Mouse (Mus musculus): ENCODE data around the gene Olfr32. TPM values are rescaled to one million over a fixed set of nuclear protein-coding genes. Genes with fewer than 3 reads are reported as not detected.

Gene Olfr32
- not detected in 2 replicates for polyA plus RNA-seq (2012; rRNA removed)

GRCm38 (mm10) chr2:90142196-90142595, at the start of gene Olfr32:
TSS of gene Olfr32 (minus strand) at chr2:90142296.

DNA sequence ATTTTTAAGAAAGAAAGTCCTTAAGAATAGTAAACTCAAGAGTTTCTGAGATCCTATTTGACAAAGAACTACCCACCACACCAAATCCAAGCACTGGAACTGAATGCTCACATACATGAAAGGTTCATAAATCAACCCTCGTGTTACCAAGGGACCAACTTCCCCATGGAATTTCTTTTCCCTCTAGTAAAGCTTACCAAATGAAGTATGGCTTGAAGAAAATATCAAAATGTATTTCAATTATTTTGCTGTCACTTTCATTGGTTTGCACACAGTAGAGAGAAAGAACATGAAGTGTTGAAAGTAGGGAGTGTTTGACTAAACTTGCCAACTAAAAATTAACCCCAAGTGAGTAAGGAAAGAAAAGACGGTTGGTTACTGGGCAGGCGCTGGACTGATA, 10.9 kb upstream of the Olfr32 start, which contains the start of gene Olfr1270:
Gene Olfr1270, minus strand, starts transcription at position 101 of the 400 bp plus-strand sequence.

GRCm38 (mm10) chr2:90121312-90121711, 20.8 kb downstream of the Olfr32 start, which contains the start of gene Olfr1269:
TSS of gene Olfr1269 (minus strand) at chr2:90121412.

Other genes starting within 250 kb of the Olfr32 start
- gene Olfr1258, start 215.0 kb downstream of the Olfr32 start, polyA plus RNA-seq (2012; rRNA removed): not detected in 2 replicates
- gene Olfr1259, start 193.6 kb downstream of the Olfr32 start, polyA plus RNA-seq (2012; rRNA removed): not detected in 2 replicates
- gene Olfr1260, start 168.0 kb downstream of the Olfr32 start, polyA plus RNA-seq (2012; rRNA removed): not detected in 2 replicates
- gene Olfr1261, start 151.1 kb downstream of the Olfr32 start, polyA plus RNA-seq (2012; rRNA removed): not detected in 2 replicates
- not detected in 2 replicates for gene Olfr1262, start 142.2 kb downstream of the Olfr32 start, polyA plus RNA-seq (2012; rRNA removed)
- gene Olfr1263, start 130.2 kb downstream of the Olfr32 start, polyA plus RNA-seq (2012; rRNA removed): not detected in 2 replicates
- not detected in 2 replicates for gene Olfr1264, start 116.7 kb downstream of the Olfr32 start, polyA plus RNA-seq (2012; rRNA removed)
- not detected in 2 replicates for gene Olfr1265, start 107.0 kb downstream of the Olfr32 start, polyA plus RNA-seq (2012; rRNA removed)
- not detected in 2 replicates for gene Olfr140, start 78.7 kb downstream of the Olfr32 start, polyA plus RNA-seq (2012; rRNA removed)
- gene Olfr1269, start 20.9 kb downstream of the Olfr32 start, polyA plus RNA-seq (2012; rRNA removed): not detected in 2 replicates
- gene Olfr1270, start 10.8 kb upstream of the Olfr32 start, polyA plus RNA-seq (2012; rRNA removed): not detected in 2 replicates
- gene Olfr1506, start 82.2 kb upstream of the Olfr32 start, polyA plus RNA-seq (2012; rRNA removed): not detected in 2 replicates
- not detected in 2 replicates for gene Olfr142, start 115.3 kb upstream of the Olfr32 start, polyA plus RNA-seq (2012; rRNA removed)
- not detected in 2 replicates for gene Olfr1271, start 128.7 kb upstream of the Olfr32 start, polyA plus RNA-seq (2012; rRNA removed)
- not detected in 2 replicates for gene Olfr1272, start 150.5 kb upstream of the Olfr32 start, polyA plus RNA-seq (2012; rRNA removed)
- gene Gm13769, start 179.9 kb upstream of the Olfr32 start, polyA plus RNA-seq (2012; rRNA removed): not detected in 2 replicates